Mouse (Mus musculus) cerebellum, postnatal 10 days (tissue): ENCODE data around the gene Cxcl17.
A peak's percentile ranks its signal among the peaks of the same experiment; 100 is the strongest.

Source experiments
- DNase-seq, 2 experiments: peaks; one replicate each; pipeline ENCODE4 v3.0.0; 2021; ENCODE audit warnings: mixed read lengths in 2 of 2

Cxcl17 gene

DNA sequence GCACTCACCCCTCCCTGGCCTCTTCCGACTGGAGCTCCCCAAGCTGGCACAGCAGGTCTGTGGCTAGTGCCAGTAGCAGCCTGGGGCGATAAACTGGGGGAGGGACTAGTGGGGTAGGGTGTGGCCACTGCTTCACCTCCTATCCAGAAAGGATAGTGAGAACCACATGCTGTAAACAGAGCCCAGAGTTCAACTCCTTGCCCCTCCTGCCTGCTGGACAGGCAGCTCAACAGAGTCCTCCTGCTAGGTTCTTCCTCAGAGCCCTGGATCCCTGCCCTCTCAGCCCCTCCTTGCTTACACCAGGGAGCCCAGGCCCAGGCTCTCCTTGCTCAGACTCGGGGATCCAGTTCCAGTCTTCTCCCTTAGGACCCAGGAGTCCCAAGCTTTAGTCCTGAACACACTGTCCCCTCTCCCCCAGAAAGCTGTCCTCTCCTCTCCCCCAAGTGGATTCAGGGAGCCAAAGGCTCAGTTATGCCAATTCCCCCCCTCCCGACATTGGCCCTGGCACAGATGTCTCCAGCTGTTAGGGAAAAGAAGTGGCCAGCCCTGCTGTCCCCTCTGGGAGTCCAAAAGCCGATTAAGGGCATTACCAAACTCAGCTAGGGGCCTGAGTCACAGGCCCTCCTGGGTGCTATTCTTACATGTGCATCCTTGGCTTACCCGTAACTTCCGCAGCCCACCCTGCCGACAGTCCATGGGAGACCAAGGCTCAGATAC lies 22.5 kb downstream of the Cxcl17 start:
- DNase-seq: peak in 1 of 2 experiments; percentile 56

DNA sequence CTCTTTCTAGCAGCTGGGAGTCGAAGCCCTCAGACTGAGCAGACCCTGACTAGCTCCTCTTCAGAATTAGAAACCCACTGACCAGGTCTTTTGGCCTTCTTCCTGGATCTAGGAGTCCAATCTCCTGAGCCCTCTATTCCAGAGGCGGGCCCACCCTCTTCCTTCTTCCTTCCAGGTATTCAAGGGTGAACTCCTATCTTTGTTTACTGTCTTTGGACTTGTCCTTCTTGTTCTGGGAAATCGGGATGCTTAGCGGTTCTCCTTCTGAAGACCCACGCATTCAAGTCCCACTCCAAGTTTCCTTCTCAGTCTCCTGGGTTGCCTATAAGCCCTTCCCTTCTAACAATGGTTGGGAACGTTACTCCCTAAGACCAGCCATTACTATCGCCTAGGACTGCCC lies 23.8 kb downstream of the Cxcl17 start:
- DNase-seq: no peak

DNA sequence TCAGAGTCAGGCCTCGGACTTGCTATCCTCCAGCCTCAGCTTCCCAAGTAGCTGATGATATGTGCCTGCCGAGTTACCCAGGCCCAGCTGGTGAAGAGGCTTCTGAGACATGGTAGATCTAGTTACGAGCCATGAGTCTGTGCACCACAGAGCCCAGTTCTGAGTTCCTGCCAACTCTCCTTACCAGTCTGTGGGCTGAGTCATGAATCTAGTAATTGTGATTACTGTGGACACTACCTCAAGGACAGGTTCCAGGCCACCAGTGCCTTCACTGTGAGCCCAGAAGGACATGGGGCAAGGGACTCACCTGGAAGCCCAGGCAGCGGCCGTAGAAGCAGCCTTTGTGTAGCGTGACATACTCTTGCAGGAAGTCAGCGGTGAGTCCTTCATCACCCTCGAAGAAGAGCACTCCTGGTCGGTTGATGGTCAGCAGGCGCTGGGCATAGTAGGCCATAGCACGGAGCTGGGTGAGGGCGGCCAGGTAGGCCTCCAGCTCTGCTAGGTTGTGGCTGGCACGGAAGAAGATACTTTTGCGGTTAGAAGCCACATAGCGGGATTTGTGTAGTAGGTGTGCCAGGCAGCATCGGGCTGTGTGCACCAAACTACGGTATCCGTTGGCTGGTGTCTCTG lies 24.8 kb downstream of the Cxcl17 start:
- no peak for DNase-seq

DNA sequence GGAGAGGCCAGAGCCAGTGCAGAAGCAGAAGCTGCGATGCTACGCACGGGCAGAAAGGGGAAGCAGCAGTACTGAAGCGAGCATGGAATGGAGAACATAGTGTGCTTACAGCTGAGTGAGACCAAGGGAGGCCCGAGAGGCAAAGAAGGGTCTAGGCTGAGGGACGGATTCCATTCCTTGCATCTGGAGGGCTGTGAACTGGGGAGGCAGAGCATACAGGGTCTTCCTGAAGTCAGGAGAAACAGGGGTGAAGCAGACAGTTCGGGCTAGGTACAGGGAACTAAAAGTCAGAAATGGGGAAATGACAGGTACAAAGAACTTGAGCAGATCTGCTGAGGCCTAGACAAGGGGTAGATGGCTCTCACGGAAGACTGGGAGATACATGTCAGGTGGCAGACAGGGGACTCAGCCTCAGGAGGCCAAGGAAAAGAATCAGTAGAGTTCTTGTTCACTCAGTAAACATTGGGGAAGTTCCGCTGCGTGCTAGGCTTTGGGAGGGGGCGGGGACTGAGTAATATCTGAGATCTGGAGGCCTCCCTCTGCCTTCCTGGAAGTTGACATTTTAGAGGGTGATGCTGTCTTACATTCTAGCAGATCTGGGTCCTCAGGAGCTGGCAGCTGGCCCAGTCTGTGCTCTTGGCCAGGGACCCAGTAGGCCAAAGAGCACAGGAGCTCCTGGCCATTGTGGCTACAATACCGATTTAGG lies 26.7 kb downstream of the Cxcl17 start:
- peak; percentile 89 to 90 for DNase-seq

DNA sequence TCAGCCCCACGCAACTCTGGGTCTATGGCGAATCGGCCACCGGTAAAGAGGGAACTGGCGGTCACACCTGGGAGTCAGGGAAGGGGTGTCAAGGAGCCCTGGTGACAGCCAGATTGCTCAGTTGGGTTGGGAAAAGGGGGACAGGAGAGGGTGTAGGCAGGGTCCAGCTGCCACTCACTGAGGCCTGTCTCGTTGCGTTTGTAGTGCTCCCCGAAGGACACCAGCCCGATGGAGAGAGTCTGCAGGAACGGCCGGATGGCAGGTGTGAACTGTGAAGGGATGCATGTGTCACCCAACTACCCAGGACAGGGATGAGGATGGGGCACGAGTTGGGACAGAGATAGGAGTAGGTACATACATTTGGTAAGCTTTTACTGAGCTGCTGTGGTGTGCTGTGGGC lies 27.4 kb downstream of the Cxcl17 start:
- no peak for DNase-seq

DNA sequence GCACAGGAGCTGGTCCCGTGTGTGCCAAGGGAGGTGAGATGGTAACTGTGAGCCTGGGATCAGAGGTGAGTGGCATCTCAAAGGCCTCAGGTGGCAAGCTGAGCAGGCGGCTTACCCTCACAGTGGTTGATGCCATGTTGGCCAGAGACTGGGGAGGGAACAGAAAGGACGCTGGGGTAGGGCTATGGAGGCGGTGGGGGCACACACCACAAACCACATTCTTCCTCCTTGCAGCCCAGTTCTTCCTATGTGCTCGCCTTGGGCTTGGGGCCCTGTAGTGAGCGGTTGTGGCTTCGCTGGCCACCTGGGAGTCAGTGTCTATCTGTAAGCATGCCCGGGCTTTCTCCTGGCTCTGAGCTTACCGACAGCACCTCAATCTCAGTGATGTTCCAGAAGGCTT lies 27.9 kb downstream of the Cxcl17 start:
- no peak for DNase-seq

DNA sequence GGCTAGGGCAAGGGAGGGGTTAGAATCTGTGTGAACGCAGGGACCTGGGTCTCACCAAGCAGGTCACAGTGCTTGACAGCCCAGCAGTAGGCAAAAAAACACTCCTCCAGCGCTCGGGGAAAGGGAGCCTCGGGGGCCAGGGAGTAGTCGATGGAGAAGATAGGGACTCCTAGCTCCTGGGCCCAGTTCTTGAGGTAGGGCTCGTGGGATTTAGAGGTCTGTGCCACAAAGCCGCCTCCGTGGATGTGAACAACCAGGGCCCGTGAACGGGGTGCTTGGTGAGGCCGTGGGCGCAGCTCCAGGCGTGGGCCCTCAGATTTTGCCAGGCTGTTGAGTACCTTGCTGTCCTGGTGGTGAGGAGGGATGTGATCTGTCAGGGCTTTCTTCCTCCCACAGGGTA lies 28.4 kb downstream of the Cxcl17 start:
- no peak for DNase-seq

DNA sequence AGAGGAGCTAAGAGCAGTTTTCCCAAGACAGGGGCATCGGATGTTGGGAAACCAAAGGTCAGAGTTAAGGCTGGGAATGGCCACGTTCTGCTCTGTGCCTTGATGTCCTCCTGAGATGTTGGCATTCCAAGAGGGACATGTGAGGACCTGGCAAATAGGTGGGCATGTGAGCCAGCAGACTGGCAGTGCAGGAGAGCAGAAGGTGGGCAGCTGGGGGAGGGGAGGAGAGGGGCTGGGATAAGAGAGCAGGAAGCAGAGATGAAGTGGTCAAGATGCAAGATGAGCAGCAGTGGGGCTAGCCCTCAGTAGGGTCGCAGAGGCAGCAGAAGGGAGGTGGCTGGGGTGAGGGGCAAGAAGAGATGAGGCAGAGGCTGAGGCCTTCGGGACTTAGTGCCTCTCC lies 28.8 kb downstream of the Cxcl17 start:
- peak; percentile 72 to 77 for DNase-seq

DNA sequence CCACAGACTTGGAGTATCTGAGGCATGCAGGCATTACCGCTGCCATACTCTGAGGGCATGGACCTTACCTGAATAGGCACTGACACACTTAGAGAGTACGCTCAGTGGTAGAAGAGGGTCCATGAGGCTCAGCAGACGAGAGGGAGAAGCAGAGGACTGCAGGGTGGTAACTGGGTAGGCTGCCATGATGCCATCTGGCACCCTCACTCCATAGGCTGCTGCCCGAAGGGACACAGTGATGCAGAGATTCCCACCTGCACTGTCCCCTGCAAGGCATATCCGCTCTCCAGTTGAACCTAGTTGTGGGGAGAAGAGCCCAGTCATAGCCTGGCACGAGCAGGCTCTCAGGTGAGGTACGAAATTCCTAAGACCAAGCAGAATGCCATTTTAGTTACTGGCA lies 29.3 kb downstream of the Cxcl17 start:
- DNase-seq: peak in 1 of 2 experiments; percentile 52

DNA sequence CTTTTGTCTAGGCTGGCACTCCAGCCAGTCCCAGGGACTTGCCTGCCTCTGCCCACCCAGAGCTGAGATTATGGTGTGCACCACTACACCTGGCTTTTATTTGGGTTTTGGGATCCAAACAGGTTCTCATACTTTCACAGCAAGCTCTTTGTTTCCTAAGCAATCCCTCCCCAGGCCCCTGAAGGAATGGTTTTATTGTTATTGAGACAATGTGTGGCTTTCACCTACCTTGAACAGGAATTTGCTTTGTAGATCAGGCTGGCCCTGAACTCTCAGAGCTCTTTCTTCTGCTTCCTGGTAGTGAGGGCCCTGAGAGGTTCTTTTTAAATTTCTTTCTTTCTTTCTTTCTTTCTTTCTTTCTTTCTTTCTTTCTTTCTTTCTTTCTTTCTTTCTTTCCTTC lies 30.1 kb downstream of the Cxcl17 start:
- DNase-seq: no peak

DNA sequence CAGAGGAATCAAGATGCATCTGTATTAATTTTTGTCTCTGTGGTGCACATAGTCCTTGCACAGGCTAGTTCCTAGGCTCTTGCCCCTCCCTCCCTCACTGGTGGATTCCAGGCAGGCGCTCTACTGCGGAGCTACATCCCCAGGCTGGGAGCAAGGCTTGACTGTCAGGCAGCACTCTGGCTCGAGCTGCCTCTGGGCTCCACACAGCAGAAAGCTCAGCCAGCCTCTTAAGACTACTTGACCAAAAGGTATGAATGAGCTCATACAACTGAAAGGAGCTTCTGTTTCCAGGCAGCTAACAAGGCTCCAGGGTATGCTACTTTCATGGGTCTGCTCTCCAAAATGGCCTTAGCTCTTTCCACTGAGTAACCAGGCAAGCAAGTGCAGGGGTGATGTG lies 31.4 kb downstream of the Cxcl17 start:
- DNase-seq: no peak

DNA sequence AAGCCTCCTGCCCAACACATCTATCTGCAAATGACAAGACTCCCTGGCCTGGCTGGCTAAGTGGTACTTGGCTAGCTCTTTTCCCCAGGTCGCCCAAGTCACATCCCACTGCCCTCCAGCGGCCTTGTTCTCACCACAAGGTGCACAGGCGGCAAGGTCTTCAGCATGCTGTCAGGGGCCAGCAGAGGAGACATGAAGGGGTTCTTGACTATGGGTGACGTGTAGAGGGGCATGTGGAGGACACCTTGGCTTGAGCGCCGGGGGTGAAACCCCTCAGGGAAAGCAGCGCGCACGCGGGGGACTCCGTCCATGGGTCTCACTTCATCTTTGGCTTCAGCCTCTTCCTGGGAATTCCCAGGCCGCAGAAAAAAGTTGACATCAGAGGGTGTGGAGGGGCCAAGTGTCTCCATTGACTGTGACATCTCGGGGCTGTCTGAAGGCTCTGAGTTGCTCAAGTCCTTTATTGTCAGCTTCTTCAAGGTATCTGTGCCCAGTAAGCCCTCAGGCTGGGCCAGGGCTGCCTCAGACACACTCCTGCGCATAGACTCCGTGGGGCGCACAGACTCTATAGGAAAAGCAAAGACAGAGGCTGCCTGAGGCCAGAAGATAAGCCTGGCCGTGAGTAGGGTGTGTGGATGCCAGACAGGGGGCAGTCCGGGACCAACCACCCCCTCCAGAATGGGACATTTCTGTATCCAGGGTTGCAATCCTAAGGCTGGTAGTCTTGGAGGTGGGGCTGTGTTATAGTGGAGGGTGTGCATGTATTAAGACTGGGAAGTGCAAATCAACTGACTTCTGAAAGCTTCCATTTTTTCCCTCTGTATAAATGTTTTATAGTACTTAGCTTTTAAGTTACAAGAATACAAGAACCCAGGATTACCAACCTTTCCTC lies 32.0 kb downstream of the Cxcl17 start:
- DNase-seq: no peak

DNA sequence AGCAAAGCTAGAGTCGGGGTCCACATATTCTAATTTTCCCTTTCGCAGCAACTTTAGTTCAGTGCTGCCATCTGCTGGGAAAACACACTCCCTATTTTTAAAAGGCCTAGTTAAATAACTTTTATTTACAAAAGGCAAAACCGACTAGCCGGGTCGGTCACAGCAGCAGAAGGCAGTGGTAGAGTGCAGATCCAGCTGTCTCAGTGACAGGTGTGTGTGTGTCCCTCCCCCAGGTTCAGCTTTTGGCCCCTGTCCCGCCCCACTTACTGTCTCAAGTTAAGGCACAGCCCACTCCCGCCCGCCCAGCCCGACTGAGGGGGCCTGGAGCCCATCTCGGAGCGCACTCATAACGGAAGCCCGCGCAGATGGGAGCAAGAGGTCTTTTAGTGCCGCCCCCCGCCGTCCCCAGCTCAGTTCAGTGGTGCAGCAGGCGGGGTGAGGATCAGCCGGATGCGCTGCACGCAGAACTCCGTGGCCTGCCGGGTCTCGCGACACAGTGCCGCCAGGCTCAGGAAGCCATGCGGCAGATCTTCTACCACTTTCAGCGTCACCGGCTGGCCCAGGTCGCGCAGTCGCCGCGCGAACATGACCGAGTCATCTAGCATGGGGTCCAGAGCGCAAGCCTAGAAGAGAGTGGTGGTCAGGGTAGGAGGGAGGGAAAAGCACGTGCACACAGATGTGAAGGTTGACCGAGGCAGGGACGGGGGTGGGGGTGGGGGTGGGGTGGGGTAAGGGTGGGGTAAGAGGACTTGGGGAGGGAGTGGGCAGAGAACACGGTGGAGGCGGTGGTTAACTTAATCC lies 32.9 kb downstream of the Cxcl17 start:
- peak; percentile 80 to 85 for DNase-seq

DNA sequence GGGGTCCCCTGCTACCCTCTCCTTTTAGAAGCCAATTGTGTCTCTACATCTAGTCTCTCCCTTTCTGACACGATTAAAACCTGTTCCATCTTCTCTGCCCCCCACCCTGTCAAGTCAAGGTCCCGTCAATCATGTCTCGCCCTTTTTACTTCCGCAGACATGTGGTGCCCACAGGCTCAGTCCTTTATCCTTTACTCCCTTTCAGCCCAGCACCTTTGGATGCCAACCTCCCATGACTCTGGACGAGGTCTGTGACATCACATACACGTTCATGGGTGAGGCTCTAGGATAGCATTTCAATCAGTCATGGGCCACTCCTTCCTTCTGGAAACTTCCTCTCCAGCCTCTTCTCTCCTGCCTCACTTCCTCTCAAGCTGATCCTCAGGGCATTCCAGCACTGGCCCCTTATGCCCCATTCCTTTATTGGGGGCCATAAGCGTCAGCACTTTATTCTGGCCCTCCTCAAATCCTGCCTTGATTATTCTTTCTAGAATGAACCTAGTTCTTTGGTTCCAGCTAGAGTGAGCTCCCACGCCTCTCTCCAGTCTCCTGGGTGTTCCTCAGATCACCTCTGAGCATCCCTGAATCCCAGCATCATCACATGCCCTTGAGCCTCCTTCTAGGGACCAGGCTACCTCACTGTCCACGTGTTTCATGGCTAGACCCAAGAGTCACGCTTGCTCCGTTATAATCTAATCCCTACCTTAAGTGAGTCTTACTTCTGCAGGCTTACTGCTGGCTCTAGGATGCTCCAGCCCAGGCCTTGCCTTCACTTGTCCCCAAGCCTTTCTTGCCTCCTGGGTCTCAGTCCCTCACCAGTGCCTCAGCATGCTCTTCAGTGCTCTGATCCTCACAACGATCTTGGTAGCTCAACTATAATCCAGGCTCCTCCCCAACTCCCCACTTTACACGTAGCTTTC lies 34.2 kb downstream of the Cxcl17 start:
- no peak for DNase-seq

DNA sequence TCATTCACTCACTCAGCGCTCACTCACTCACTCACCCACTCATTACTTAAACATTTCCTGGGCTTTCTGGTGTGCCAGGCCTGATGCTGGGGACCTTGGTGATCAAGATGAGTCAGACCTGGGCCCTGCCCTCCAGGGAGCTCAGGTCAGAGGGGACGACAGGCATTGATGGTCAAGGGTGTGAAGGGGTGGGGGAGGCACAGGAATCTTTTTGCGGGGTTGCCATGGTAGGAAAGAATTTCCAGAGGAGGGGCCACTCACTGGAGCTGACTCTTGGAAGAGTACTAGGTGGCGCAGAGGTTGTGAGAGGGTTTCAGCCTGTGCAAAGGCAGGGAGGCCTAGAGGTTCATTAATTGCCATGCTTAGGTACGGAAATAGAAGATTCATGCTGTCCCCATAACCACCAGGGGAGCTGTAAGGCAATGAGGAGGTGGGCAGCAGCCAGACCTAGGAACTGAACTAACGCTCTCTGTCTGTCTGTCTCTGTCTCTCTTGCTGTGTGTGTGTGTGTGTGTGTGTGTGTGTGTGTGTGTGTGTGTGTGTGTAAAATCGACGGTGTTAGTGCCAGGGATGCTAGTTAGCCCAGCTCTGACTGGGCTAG lies 35.5 kb downstream of the Cxcl17 start:
- DNase-seq: no peak

DNA sequence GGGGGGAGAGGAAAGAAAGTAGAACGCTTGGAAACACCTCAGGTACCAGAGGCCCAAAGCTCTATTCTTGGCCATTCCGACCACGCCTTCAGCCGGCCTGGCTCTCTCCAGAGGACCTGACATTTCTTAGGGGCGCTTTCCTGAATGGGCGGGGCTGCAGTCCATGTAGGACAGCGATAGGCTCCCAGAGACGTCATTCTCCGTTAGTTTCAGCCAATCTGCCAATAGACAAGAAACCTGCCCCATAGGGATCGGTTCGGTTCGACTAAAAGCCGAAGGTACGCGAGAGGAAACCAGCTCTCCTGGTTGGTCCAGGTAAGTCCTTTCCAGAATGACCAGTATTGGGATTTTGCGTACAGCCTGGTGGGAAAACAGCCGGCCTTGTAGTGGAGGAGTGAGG lies 36.1 kb downstream of the Cxcl17 start:
- peak; percentile 92 for DNase-seq

DNA sequence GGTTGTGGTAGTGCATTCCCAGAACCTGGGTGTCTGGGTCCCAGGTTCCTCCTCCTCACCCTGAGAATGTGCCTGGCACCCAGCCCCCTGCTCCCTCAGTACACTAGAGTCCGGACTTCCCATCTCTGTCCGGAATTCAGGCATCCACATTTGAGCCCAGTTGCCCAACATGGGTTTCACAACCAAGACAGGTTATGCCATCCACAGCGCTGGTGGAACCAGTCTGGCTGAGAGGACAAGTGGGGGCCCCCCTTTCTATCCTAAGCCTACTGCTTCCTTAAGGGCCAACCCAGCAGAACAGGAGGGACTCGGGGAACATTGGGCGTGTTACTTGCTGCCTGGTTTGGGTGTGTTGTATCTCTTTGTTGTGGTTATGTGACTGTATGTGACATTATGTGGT lies 40.2 kb downstream of the Cxcl17 start:
- DNase-seq: no peak

DNA sequence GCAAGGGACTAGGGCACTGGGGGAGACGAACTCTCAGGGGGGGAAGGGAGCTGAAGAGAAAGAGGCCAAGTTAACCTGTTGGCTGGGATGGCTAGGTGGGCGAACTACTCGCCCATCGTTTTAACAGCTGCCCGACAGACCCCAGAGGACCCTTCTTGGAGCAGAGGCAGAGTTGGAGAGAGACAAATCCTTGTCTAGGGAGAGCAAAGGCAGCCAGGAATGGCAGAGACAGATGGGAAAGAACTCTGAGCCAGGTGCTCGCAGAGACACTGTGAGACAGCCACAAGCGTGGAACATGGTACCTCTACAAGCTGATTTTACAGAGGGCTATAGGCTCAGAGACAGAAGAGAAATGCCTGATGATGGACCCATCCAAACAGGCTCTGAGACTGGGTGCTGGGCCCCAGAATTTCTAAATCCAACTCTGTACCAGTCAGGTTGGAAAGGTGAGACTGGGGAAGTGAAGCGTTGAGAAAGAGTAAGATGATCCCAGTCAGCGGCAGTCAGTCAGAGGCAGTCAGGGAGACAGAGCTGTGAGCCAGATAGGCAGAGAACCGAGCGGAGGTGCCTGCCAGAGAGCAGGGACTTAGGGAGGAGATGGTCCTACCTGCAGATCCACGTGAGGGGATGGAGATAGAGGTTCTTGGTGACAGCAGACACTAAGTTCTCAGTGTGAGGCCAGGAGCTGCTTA lies 43.5 kb downstream of the Cxcl17 start, which contains the start of gene Cnfn:
Gene Cnfn (minus strand): TSS at position 667 of the 692 bp plus-strand sequence.
- DNase-seq: peak; percentile 81

DNA sequence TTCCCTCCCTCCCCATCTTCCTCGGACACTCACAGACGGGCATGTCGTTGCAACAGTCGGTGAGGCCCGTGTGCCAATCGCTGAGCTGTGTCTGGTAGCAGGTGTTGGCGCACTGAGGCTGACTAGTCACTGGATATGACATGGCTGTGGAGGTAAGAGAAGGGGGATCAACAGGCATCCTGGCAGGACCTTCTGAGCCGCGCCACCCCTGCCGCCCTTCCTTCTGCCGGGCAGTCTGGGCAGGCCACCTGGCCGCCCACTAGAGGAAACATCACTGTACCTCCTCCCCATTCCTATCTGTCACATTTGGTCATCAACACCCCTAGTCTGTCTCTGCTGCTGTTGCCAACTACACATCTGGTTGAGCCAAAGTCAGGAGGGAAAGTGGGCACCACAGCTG lies 44.4 kb downstream of the Cxcl17 start:
- peak; percentile 85 to 88 for DNase-seq
